Mouse (Mus musculus) midbrain, embryonic 13.5 days (tissue): ENCODE results near the gene Vmn1r219. TPM values are rescaled to one million over a fixed set of nuclear protein-coding genes. Genes with fewer than 3 reads are reported as not detected.

Experiments
- polyA plus RNA-seq: library from polyadenylated mRNA; unstranded; fragments of >200 nt; fragmentation: Nextera tagmentation; extraction: Ambion mirVana; gene quantifications from 2 replicates; pipeline ENCODE4 v1.2.1, GENCODE M21; 2015

Gene Vmn1r219
- polyA plus RNA-seq, 1 experiment from 2014 or later = not detected

Other genes with a start within 250 kb of the Vmn1r219 start
- gene Vmn1r213, start 151.7 kb upstream of the Vmn1r219 start, polyA plus RNA-seq = not detected in 2 replicates
- not detected in 2 replicates for gene Vmn1r214, start 128.9 kb upstream of the Vmn1r219 start, polyA plus RNA-seq
- not detected in 2 replicates for gene Vmn1r215, start 91.3 kb upstream of the Vmn1r219 start, polyA plus RNA-seq
- gene Vmn1r217, start 41.1 kb upstream of the Vmn1r219 start, polyA plus RNA-seq = not detected in 2 replicates
- gene Vmn1r218, start 26.2 kb upstream of the Vmn1r219 start, polyA plus RNA-seq = not detected in 2 replicates
- not detected in 2 replicates for gene Vmn1r220, start 28.7 kb downstream of the Vmn1r219 start, polyA plus RNA-seq
- not detected in 2 replicates for gene Vmn1r221, start 54.8 kb downstream of the Vmn1r219 start, polyA plus RNA-seq
- gene Vmn1r222, start 76.6 kb downstream of the Vmn1r219 start, polyA plus RNA-seq = not detected in 2 replicates
- gene Vmn1r223, start 87.8 kb downstream of the Vmn1r219 start, polyA plus RNA-seq = not detected in 2 replicates
- gene Zfp322a, start 209.9 kb downstream of the Vmn1r219 start, polyA plus RNA-seq = 56.3 and 58.9 TPM in 2 replicates